Mouse (Mus musculus) MEL-GATA-1-ER (cell line): ENCODE data around the gene 4930451I11Rik.
A peak's percentile ranks its signal among the peaks of the same experiment; 100 is the strongest.

Source experiments
- DNase-seq: peaks from one replicate; pipeline ENCODE4 v3.0.0-alpha.2; 2012; ENCODE audit warnings: low read depth; ENCODE audit errors: extremely low read depth

4930451I11Rik gene

GRCm38 (mm10) chr7:126800269-126801056 lies 31.0 kb downstream of the 4930451I11Rik start:
- DNase-seq: no peak

- peak; percentile 80 for DNase-seq
Observed at GRCm38 (mm10) chr7:126799468-126800268, 31.8 kb downstream of the 4930451I11Rik start.

DNA sequence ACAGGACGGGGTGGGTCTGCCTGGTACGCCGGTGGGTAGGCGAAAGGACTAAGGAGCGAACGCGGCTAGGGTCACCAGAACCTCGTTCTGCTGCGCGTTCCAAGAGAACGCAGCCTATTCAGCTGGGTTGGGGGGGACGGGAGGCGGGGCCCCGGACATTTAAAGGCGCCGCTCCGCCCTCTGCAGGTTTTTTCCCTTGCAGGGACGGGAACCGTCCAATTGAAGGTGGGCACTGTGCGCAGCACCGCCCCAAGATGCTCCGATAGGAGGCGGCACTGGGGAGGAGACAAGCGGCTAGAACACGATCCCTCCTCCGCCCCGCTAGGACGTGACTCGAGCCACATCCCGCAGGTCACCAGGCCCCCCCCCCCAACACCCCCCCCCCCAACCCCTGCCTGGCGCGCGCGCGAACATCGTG lies 32.4 kb downstream of the 4930451I11Rik start:
- DNase-seq: peak; percentile 90

GRCm38 (mm10) chr7:126798127-126799049 lies 33.1 kb downstream of the 4930451I11Rik start:
- DNase-seq: no peak

DNA sequence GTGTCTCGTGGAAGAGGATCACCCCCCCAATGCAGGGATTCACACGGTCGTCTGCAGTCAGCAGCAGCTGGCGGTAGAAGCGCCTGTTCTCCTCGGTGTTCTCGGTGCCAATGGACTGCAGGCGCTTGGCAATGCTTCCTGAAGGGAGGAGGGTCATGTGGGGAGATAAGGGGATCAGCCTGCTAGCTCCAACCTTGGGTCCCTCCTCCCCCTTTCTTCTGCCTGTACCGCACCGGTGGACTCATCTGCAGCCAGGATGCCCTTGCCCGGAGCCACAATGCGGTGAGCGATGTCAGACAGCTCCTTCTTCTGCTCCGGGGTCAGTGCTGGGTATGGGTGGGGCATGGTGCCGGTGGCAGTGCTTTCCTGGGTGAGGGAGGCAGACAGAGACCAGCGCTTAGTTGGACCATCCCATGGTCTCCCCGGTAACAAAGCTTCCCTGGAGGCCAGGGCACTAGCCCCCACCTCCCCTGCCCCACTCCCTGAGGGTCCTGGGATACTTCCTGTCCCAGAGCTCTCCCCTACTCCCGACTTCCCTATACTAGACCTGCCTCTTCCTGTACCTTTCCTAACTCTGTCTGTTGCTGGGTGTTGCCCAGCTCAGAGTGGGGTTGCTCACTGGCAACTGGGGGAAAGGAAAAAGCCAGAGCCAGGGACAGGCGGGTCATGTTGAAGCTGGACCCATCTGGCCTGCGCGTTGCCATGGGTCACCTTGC lies 33.9 kb downstream of the 4930451I11Rik start, which contains the start of gene Fam57b:
Gene Fam57b (plus strand): TSS at position 258 of the 716 bp plus-strand sequence.
- no peak for DNase-seq

DNA sequence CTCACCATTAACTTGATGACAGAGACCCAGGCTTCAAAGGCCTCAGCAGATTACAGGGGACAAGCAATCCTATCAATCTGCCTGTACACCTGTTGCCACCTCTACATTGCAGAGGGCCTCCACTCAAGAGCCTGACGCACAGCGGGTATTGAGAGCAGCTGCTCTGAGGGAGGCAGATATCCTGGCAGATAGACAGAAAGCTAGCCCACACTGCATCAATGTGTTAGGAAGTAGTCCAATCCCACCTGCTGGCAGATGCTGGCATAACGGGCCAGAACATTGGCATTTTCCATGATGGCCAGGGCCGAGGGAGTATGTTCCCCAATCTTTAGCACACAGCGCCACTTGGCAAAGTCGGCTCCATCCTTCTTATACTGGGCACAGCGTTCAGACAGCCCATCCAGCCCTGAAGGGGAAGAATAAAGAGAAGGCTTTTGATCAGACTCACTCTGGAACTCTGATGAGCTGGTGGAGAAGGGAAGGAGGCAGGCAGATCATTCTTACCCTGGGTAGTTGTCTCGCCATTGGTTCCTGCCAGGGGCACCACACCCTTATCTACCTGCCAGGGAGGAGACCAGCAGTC lies 35.0 kb downstream of the 4930451I11Rik start:
- no peak for DNase-seq

DNA sequence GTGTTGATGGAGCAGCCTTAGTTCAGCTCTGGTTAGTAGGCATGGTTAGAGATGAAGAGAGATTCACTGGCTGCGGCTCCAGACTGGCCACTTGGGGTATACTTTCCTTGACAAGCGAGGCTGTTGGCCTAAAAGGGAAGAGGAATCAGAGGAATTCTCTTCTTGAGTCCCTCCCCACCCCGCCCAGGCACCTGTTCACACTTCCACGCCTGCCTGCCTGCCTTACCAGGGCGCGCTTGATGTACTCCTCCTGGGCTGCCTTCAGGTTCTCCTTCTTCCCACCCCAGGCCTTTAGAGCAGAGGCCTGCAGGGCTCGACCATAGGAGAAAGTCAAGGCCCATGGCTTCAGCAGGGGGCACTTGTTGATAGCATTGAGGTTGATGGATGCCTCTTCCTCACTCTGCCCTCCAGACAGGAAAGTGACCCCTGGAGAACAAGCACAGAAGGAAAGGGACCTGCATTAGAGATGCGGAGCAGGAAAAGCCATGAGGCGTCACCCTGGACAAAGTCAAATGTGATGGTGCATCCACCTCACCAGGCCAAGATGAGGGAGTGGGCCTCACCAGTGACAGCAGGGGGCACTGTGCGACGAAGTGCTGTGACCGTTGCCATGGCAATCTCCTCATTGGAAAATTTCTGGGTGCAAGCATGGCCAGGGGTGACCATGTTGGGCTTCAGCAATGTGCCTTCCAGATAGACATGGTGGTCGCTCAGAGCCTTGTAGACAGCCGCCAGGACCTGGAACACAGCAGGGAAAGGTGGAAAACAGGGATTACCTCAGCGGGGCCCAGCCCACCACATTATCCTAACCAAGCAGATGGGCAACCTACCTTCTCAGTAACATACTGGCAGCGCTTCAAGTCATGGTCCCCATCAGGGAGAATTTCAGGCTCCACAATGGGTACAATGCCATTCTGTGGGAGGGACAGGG lies 35.8 kb downstream of the 4930451I11Rik start:
- no peak for DNase-seq

GRCm38 (mm10) chr7:126794271-126794605 lies 37.2 kb downstream of the 4930451I11Rik start:
- DNase-seq: no peak

GRCm38 (mm10) chr7:126793456-126794270 lies 37.8 kb downstream of the 4930451I11Rik start:
- DNase-seq: no peak

GRCm38 (mm10) chr7:126792721-126793443 lies 38.6 kb downstream of the 4930451I11Rik start:
- DNase-seq: no peak

GRCm38 (mm10) chr7:126791851-126792720 lies 39.4 kb downstream of the 4930451I11Rik start, which contains the start of gene Ppp4c:
TSS of gene Ppp4c (minus strand) at chr7:126792496.
- DNase-seq: peak; percentile 93

GRCm38 (mm10) chr7:126789141-126789540 lies 42.3 kb downstream of the 4930451I11Rik start:
- no peak for DNase-seq

DNA sequence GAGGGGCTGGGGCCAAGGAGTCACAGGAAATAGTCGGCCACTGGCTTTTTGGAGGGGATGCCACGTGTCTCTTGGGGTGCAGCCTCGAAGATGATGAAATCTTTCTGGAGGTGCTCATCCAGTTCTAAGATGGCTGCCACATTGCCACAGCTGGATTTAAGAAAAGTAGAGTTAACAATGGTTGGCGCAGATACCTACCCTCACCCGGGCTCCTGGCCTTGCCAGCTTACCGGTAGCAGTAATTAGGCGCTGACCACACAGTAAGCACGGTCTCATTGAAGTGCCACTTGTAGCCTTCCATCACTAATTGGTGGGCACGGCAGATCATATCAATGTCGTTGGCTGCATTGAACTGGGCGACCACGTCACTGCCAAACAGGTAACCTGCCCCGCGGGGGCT lies 45.3 kb downstream of the 4930451I11Rik start:
- DNase-seq: no peak

DNA sequence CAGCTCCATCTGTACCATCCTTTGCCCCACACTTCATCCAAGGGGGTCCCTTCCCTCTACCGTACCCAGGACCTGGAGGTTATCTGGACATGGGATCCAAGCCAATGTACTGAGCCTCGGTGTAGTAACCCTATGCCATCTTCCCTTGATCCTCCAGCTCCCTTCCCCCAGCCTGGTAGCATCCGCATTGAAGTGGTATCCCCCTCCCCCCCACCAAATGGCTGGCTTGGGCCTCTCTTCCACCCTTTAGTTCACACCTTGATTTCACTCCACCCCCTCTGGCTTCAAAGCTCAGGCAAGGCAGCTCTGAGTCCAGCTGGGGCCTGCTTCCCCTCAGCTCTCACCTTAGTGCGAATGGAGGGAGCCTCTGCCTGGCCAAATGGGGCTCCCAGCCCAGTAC lies 46.4 kb downstream of the 4930451I11Rik start:
- DNase-seq: no peak

GRCm38 (mm10) chr7:126784469-126784868 lies 47.0 kb downstream of the 4930451I11Rik start:
- DNase-seq: no peak

GRCm38 (mm10) chr7:126782693-126783092 lies 48.7 kb downstream of the 4930451I11Rik start:
- no peak for DNase-seq
